Mouse (Mus musculus) heart, postnatal 4 days (tissue): ENCODE measurements at regions not wholly inside any gene's neighbourhood (a gene's known extent, or its start where the extent isn't known, plus 50 kb on each side); places are given as distances from the start of the nearest gene placed in this dataset.
A peak's percentile ranks its signal among the peaks of the same experiment; 100 is the strongest.
"Not testable (repeated sequence)": the region's sequence is repeated elsewhere in the genome, so short reads cannot be mapped to it uniquely, and the experiment has no call there.

ENCODE experiments used
- DNase-seq: peaks from one replicate; pipeline ENCODE4 v3.0.0; 2021

- DNase-seq = peak; percentile 12
Measured at GRCm38 (mm10) chr8:83837637-83838378, 62.1 kb upstream of the Adgrl1 start.

GRCm38 (mm10) chr8:83829851-83830250, 70.1 kb upstream of the Adgrl1 start:
- no peak for DNase-seq

- DNase-seq = no peak
Measured at GRCm38 (mm10) chr8:83824925-83825680, 74.8 kb upstream of the Adgrl1 start.

- DNase-seq = no peak
Measured at GRCm38 (mm10) chr8:83819086-83819485, 78.0 kb upstream of the Adgre5 start.

GRCm38 (mm10) chr8:83810651-83811050, 69.5 kb upstream of the Adgre5 start:
- no peak for DNase-seq

- peak; percentile 24 for DNase-seq
Measured at GRCm38 (mm10) chr8:83805612-83806011, 64.5 kb upstream of the Adgre5 start.

GRCm38 (mm10) chr8:83803312-83803711, 62.2 kb upstream of the Adgre5 start:
- not testable (repeated sequence) for DNase-seq

GRCm38 (mm10) chr8:83802506-83802905, 61.4 kb upstream of the Adgre5 start:
- DNase-seq = no peak

GRCm38 (mm10) chr8:83799607-83799950, 58.5 kb upstream of the Adgre5 start:
- peak; percentile 11 for DNase-seq

GRCm38 (mm10) chr8:83798881-83799606, 57.9 kb upstream of the Adgre5 start:
- DNase-seq = no peak

- DNase-seq = no peak
Measured at GRCm38 (mm10) chr8:83793491-83794238, 52.5 kb upstream of the Adgre5 start.
